Mouse (Mus musculus) hindbrain, embryonic 10.5 days (tissue): Measurements from ENCODE around the gene Dnlz. TPM values are rescaled to one million over a fixed set of nuclear protein-coding genes. Genes with fewer than 3 reads are reported as not detected.

Experiments
- DNase-seq: peaks from one replicate; pipeline ENCODE4 v3.0.0-alpha.2; 2017; ENCODE audit warnings: low spot score
- H3K27ac ChIP-seq: fragments of 300-500 bp; sonication (generic); 2 replicates; pipeline ENCODE4 v1.5.1; 2016; ENCODE audit warnings: mild to moderate bottlenecking, moderate library complexity
- H3K27me3 ChIP-seq: fragments of 300-500 bp; sonication (generic); 2 replicates; pipeline ENCODE4 v1.6.1; 2016; ENCODE audit warnings: mild to moderate bottlenecking; ENCODE audit not compliant: poor library complexity, insufficient read depth, severe bottlenecking
- H3K36me3 ChIP-seq: fragments of 300-500 bp; sonication (generic); 2 replicates; pipeline ENCODE4 v1.6.1; 2016; ENCODE audit warnings: mild to moderate bottlenecking, moderate library complexity
- H3K4me1 ChIP-seq: fragments of 300-500 bp; sonication (generic); replicated peaks from 2 replicates; pipeline ENCODE4 v1.6.1; 2016; ENCODE audit warnings: mild to moderate bottlenecking
- H3K4me3 ChIP-seq: fragments of 300-500 bp; sonication (generic); 2 replicates; pipeline ENCODE4 v1.5.1; 2016; ENCODE audit warnings: mild to moderate bottlenecking, moderate library complexity
- H3K9me3 ChIP-seq: fragments of 300-500 bp; sonication (generic); 2 replicates; pipeline ENCODE4 v1.6.1; 2016; ENCODE audit warnings: mild to moderate bottlenecking, moderate library complexity
- WGBS: fragments of 180-500 bp; shearing (Covaris S2); methylation state at CpG from one replicate; pipeline ENCODE4 v1.1.7; 2016; 5-methylcytosine and 5-hydroxymethylcytosine counted together
- polyA plus RNA-seq: library from polyadenylated mRNA; unstranded; fragments of >200 nt; fragmentation: Nextera tagmentation; extraction: Ambion mirVana; gene quantifications from 2 replicates; pipeline ENCODE4 v1.2.1, GENCODE M21; 2016

Gene Dnlz
- polyA plus RNA-seq, 1 experiment from 2014 or later = 38.8 TPM

DNA sequence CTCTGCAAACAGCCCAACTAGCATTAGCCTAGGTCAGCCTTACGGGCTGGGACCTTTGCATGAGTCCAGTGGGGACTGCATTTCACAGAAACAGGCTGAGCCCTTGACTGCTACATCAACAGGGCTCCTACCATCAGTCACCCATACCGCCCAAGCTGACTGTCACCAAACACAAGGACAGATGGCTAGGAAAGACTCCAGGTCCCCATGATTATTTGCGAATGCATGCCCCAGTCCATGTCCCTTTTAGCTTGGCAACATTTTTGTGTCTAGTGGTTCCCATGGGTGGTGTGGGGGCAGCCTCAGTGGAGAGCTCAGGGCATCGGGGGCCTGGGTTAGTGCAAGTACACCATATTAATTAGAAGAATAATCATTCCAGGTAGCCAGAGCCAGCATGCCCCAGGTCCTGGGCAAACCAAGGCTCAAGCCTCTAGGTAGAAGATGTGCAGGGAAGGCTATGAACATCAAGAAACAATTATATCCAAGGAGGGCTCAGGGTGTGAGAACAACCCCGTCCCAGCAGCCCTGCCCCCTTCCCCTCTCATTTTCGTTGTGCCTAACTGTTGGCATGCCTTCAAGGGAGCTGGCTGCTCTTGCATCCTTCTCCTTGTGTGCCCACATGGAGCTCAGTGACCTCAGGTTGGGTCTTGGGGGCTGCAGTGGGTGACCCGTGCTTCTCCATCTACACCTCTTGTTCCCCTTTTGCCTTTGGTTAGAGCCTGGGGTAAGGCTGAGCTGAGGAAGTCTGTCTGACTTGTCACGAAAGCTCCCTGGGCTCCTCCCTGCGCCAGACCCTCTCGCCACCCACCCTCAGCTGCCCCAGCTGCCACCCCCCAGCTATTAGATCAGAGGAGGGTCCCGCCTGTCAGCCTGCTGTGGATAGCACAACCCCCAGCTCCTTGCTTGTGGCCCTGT, 1.4 kb upstream of the Dnlz start:
- Histone ChIP-seq H3K36me3 (peaks cover 22% of the 10 kb centered on the region), H3K4me1 (peaks cover 53% of the 10 kb centered on the region), H3K27me3 (no peaks in the 10 kb centered on the region), H3K4me3 (peak overlapping the region; percentile 89), H3K27ac (peak overlapping the region; percentile 97), H3K9me3 (no peaks in the 10 kb centered on the region)
- no peak for DNase-seq
- 91% methylated on average over 11 of the region's 11 CpGs for WGBS

DNA sequence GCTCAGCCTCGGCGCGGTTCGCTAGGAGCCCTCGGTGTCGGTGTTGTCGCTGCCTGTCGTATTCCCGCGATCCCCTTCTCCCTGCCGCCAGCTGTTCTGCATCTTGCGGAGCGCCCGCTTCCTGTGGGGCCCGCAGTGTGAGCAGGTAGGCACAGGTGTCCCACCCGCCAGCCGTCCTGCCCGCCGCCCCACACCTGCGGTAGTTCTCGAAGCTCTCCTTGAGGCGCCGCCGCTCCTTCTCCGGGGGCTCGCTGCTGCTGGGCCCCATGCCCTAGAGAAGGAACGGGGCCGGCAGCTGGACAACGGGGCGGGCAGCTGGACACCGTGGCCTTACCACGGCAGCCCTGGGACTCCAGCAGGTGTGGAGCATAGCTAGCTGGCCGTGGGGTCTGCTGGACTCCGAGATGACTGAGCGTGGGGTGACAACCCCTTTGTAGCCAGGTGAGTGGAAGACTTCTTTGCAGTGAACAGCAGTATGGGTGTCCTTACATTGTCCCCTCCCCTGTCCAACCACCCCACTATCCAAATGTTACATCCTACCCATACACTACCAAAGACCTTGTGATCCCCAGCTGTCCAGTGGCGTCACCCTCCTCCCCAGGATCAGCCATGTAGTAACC, 491 bp upstream of the Dnlz start:
- Histone ChIP-seq H3K27ac (peak overlapping the region; percentile 97), H3K4me1 (peaks cover 49% of the 10 kb centered on the region), H3K4me3 (peak overlapping the region; percentile 89), H3K27me3 (no peaks in the 10 kb centered on the region), H3K9me3 (no peaks in the 10 kb centered on the region), H3K36me3 (peaks cover 31% of the 10 kb centered on the region)
- DNase-seq = no peak
- WGBS = 2% methylated on average over 36 of the region's 36 CpGs

DNA sequence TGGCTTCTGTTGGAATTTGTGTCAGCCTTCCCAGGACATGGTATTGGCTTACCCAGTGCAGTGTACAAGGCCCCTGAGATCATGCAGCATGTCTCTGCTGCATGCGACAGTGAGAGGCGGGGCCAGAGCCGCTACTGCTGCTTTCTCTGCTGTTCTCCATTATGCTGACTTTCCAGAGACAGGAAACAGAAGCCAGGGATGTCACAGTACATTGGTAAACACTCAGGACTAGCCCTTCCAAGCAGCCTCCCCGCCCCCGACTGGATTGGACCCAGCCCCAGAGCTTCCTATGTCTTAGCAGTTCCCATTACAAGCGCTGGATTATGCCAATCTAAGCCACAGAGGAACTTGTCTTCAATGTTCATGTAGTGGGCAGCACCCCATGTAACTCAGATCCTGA, 3.7 kb downstream of the Dnlz start:
- H3K4me3 ChIP-seq = no peak overlapping the region
- no peak for DNase-seq
- H3K27ac ChIP-seq = 0 out of 2 replicates have a peak overlapping the region, but pooled peaks have one; percentile 19
- no peaks in the 10 kb centered on the region for H3K9me3 ChIP-seq
- no peaks in the 10 kb centered on the region for H3K27me3 ChIP-seq
- H3K36me3 ChIP-seq = peaks cover 73% of the 10 kb centered on the region
- whole genome bisulfite sequencing = 78% methylated on average over 6 of the region's 6 CpGs
- H3K4me1 ChIP-seq = peaks cover 40% of the 10 kb centered on the region

DNA sequence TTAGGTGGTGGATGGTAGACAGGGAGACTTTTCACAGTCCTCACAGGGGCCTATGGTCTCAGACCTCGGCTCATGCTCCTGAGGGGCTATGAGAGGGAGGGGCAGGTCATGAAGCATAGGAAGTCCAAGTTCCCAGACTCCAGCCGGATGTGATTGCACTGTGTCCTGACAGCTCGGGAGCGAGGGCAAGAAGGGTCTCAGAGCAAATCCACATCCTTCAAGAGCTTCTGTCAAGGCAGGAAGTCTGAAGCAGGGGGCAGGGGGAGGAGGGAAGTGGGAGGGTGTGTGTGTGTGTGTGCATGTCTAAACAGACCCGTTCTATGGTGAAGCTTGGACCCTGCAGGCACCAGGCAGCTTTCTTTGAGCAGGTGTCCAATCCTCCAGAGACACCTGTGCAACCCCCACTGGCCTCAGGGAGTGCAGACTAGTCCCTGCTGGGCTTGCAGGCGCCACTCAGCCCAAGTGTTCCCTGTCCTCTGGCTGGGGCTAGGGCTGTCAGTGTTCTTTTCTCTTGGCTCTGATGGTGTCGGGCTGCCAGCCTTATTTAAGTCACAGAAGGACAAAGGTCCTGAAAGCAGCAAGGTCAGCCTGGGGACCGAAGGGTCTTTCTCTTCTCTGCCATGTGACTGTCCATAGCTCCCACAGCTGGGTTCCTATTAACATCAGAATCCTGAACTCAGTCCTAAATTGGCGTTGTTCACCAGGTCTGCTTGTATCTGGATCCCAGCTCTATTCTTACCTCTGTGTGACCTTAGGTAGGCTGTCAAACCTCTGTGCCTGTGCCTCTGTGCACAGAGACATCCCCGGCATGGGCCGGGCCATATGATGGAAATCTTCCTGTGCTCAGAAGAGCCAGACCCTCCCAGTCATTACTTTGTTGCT, 9.1 kb downstream of the Dnlz start:
- Histone ChIP-seq H3K27ac (no peak overlapping the region), H3K36me3 (peaks cover 96% of the 10 kb centered on the region), H3K4me1 (no peaks in the 10 kb centered on the region), H3K27me3 (no peaks in the 10 kb centered on the region), H3K4me3 (no peak overlapping the region), H3K9me3 (no peaks in the 10 kb centered on the region)
- WGBS = 75% methylated on average over 11 of the region's 11 CpGs
- DNase-seq = no peak

DNA sequence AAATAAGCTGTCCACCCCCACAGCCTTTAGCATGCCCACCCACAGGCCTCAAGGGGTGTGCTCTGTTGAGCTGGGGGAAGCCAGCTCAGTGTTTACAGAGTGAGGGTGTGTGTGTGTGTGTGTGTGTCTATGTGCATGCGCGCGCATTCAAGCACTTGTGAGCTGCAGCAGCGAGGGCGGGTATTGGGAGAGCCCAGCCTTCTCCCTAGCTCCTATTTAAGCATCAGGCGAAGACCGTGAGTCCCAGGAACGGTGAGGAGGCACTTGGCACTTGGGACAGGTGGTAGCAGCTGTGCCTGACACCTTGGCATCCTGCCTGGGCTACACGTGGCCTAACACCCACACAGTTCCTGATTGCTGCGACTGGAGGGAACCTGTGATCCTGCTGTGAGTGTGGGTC, 9.9 kb downstream of the Dnlz start:
- no peak for DNase-seq
- 88% methylated on average over 10 of the region's 10 CpGs for WGBS
- Histone ChIP-seq H3K27me3 (no peaks in the 10 kb centered on the region), H3K36me3 (peaks cover 88% of the 10 kb centered on the region), H3K9me3 (no peaks in the 10 kb centered on the region), H3K4me1 (no peaks in the 10 kb centered on the region), H3K4me3 (no peak overlapping the region), H3K27ac (no peak overlapping the region)

DNA sequence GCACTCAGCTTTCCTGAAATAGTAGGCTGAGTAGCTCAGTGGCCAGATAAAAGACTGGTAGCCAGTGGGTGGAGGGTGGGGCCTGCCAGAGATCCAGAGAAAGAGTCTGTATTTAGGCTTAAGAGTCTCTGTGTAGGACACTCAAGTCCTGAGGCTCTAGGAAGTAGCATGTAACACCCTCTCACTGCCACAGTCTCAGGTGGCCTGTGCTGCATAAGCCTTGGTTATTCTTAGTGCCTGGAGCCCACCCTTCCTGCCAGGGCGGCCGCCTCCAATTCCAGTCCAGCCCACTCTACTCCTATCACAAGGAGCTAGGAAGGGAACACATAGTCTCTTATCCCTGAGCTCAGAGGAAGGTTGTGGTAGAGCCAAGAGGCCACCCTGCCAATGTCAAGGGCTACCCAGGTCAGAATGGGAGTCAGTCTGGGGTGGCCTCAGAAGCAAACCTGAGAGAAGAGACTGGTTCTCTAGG, 10.4 kb downstream of the Dnlz start:
- H3K27me3 ChIP-seq = no peaks in the 10 kb centered on the region
- H3K4me1 ChIP-seq = no peaks in the 10 kb centered on the region
- DNase-seq = no peak
- no peak overlapping the region for H3K27ac ChIP-seq
- 90% methylated on average over 2 of the region's 2 CpGs for WGBS
- no peak overlapping the region for H3K4me3 ChIP-seq
- H3K9me3 ChIP-seq = no peaks in the 10 kb centered on the region
- H3K36me3 ChIP-seq = peaks cover 83% of the 10 kb centered on the region

DNA sequence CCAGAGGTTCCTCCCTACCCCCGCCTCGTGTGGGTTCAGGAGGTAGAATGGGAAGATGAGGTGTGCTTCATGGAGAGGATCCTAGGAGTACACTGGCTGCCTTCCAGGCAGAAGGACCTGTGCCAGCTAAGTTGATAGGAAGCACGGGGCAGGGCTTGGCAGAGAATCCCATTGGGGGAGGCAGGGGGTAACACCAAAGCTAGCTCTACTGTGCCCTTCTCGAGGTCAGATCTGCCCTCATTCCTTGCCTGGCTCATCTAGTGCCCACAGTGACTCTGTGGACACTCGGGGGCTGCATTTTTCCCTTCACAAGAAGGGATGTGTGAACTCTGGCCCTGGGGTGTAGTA, 12.7 kb downstream of the Dnlz start:
- Histone ChIP-seq H3K36me3 (peaks cover 60% of the 10 kb centered on the region), H3K4me3 (no peak overlapping the region), H3K4me1 (no peaks in the 10 kb centered on the region), H3K9me3 (no peaks in the 10 kb centered on the region), H3K27me3 (no peaks in the 10 kb centered on the region), H3K27ac (no peak overlapping the region)
- WGBS = 89% methylated on average over 5 of the region's 5 CpGs
- no peak for DNase-seq

DNA sequence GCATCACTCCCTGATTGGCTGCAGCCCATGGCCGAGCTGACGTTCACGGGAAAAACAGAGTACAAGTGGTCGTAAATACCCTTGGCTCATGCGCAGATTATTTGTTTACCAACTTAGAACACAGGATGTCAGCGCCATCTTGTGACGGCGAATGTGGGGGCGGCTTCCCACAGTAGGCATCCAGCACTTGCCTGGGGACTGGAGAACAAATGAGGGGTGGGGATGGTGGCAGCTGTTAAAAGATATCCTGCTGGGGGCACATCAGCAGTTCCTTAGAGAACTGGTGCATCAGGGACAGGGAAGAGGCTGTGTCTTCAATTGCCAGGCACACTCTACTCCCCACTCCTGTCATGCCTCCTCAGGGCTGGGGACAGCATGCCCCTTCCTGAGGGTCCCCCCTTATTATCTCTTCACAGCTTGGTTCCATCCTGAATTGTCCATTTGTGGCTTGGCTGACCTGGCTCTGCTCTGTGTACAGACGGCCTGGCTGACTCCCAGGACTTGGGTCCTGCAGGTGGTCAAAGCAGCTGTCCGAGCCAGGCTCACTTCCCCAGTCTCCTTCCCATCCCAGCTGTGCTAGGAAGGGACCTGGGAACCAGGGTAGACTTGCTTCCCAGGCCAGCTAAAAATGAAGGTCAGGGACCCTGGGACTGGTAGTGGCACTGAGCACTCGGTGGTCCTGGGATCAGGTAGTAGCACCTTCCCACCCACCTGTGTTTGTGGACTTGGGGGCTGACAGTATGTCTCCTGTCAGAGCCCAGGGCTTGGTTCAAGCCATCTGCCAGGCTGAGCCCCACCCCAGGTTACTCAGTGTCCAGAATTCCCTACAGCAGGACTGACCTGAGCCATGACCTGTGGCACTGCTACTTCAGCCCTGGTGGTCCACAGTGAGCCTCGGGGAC, 13.4 kb downstream of the Dnlz start:
- Histone ChIP-seq H3K27me3 (no peaks in the 10 kb centered on the region), H3K4me1 (no peaks in the 10 kb centered on the region), H3K27ac (no peak overlapping the region), H3K36me3 (peaks cover 53% of the 10 kb centered on the region), H3K9me3 (no peaks in the 10 kb centered on the region), H3K4me3 (no peak overlapping the region)
- no peak for DNase-seq
- WGBS = 80% methylated on average over 9 of the region's 13 CpGs

DNA sequence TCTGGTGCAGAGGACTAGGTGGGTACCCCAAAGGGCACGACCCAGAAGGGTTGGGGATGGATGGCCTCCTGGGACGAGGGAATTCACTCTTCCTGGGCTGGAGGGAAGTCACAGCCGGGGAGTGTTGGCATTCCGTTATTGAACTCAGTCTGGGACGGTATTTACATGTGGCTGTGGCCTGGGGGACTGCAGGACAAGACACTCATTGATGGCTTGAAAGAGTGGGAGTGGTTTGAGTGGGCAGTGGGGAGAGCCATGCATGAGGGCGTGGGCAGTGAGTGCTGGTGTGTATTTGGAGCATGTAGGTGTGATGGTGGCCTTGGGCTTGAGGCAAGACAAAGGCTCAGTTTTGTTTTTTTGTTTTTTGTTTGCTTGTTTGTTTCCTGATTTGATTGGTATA, 21.2 kb downstream of the Dnlz start:
- DNase-seq = no peak
- H3K27me3 ChIP-seq = no peaks in the 10 kb centered on the region
- H3K36me3 ChIP-seq = peaks cover 70% of the 10 kb centered on the region
- H3K4me1 ChIP-seq = peaks cover 16% of the 10 kb centered on the region
- H3K9me3 ChIP-seq = no peaks in the 10 kb centered on the region
- WGBS = 69% methylated on average over 6 of the region's 6 CpGs
- peak overlapping the region; percentile 18; the same call in 1 of the 2 replicates for H3K4me3 ChIP-seq
- H3K27ac ChIP-seq = peak overlapping the region; percentile 42

DNA sequence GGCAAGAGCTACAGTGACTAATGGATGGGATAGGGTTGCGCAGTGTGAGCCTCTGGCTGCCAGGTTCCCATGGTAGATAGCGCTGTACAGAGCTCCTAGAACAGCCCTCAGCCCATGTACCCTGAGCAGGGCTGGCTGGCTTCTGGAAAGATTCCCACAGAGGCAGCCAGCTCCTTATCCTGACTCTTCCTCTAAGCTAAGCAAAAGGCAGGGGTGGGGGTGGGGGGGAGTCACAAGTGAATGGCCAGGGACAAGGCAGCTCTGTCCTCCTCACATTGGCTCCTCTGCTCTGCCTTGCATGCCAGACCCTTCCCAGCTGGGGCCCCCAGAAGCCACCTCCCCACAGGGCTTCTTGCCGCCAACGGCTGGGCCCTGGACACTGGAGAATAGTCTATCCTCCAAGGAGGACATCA, 21.8 kb downstream of the Dnlz start:
- H3K4me3 ChIP-seq = peak overlapping the region; percentile 18; the same call in 1 of the 2 replicates
- no peaks in the 10 kb centered on the region for H3K27me3 ChIP-seq
- peak overlapping the region; percentile 42 for H3K27ac ChIP-seq
- peaks cover 16% of the 10 kb centered on the region for H3K4me1 ChIP-seq
- H3K36me3 ChIP-seq = peaks cover 76% of the 10 kb centered on the region
- no peak for DNase-seq
- no peaks in the 10 kb centered on the region for H3K9me3 ChIP-seq
- 81% methylated on average over 4 of the region's 4 CpGs for WGBS

DNA sequence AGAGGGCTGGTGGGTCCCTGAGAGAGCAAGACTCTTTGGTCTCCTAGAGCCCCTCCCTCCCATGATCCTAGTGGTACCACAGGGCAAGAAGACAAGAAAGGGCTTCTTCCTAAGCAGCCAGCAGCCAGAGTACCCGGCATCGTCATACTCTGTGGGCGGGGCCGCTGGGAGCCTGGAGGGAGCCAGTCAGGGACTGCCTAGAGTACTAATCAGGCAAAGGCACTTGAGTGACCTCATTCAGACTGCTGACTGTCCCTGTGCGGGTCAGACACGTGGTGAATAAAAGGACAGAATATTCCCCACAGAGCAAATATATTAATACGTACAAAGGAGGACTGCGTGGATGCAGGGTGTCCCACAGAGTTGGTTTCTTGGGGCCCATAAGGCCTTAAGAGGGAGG, 22.5 kb downstream of the Dnlz start:
- Histone ChIP-seq H3K4me3 (no peak overlapping the region), H3K27me3 (no peaks in the 10 kb centered on the region), H3K4me1 (peaks cover 16% of the 10 kb centered on the region), H3K27ac (peak overlapping the region; percentile 42; the same call in 1 of the 2 replicates), H3K36me3 (peaks cover 83% of the 10 kb centered on the region), H3K9me3 (no peaks in the 10 kb centered on the region)
- WGBS = 54% methylated on average over 8 of the region's 8 CpGs
- no peak for DNase-seq

DNA sequence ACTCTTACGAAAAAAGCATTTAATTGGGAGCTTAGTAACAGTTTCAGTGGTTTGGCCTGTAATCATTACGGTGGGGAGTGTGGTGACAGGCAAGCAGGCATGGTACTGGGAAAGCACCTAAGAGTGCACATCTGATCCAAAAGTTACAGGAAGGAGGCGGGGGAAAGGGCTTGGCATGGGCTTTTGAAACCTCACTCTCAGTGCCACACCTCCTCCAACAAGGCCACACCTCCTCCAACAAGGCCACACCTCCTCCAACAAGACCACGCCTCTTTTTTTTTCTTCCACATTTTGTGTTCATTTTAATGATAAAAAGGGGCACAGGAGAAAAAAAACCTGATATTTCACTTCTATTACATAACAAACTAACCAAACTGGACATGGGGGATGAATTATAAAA, 24.1 kb downstream of the Dnlz start:
- DNase-seq = no peak
- H3K4me1 ChIP-seq = peaks cover 16% of the 10 kb centered on the region
- no peaks in the 10 kb centered on the region for H3K9me3 ChIP-seq
- no peak overlapping the region for H3K4me3 ChIP-seq
- WGBS = 90% methylated on average over 4 of the region's 4 CpGs
- no peaks in the 10 kb centered on the region for H3K27me3 ChIP-seq
- peaks cover 96% of the 10 kb centered on the region for H3K36me3 ChIP-seq
- no peak overlapping the region for H3K27ac ChIP-seq
